Mouse (Mus musculus): ENCODE results near the gene Mrln.

DNA sequence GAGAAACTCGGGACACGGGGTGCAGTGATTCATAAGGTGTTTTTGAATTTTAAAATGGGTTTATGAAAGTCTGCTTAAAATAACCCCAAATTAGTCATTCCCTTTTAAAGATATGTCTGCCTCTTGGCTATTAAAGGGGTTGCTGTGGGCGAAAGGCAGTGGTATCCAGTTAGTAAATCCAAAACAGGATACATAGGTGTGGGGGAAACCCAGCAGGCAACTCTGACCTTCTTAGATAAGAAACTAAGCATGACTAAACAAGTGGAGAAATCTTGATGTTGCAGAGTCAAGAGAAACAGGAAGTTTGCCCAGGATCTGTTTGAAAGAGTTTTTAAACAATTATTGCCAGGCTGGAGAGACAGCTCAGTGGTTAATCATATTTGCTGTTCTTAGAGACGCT is 52.6 kb downstream of the Mrln start:
- TF ChIP-seq POLR2A (IDR thresholded peaks at IDR 0.05; ENCODE audit: borderline replicate concordance, insufficient read depth, low read length) = no peak
- TF ChIP-seq CTCF (IDR thresholded peaks at IDR 0.05; ENCODE audit: borderline replicate concordance, insufficient read depth, low read depth, low read length) = no peak
